In the genomic region with DNA sequence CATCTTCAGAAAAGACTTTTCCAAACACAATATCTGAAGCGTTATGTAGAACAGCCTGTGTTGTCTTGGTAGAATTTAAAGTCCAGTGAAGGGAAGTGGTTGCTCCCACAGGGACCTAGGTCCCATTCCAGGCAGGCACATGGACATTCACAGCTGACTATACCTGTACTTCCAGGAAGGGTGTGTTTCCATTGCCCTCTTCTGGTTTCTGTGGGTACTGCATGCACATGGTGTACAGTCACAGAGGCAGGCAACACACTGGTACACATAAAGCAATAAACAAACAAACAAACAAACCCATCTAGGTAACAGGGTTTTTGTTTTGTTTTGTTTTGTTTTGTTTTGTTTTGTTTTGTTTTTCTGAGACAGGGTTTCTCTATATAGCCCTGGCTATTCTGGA, we compare ENCODE assay signal across 10 mouse cellular contexts. TPM values are rescaled to one million over a fixed set of nuclear protein-coding genes. Genes with fewer than 3 reads are reported as not detected.
DNase-seq lines count a peak whose midpoint lies in the region; ATAC-seq and TF ChIP-seq lines count a peak whose summit lies in the region.
"Had no signal": no experiment of that assay in that cellular context is flagged by ENCODE, and none has a peak within 500 bp of the region (broad histone marks: within the 10 kb centered on the region; RNA-seq: fewer than 3 reads in every experiment).

No protein-coding gene starts in this region.

- H3K27ac ChIP-seq in cerebellum, adult 2 months (ENCODE audit: insufficient read depth, low read length) = no peak overlapping the region
- no peak overlapping the region for H3K27ac ChIP-seq in liver, embryonic 12.5 days
- no peak overlapping the region for H3K27ac ChIP-seq in heart, embryonic 12.5 days (ENCODE audit: poor library complexity, severe bottlenecking)

- TF ChIP-seq CTCF in cerebellum, adult 2 months (IDR thresholded peaks at IDR 0.05; ENCODE audit: borderline replicate concordance, insufficient read depth, low read depth, low read length) = peak; percentile 22; the same call in 1 of the 2 replicates

- no peak overlapping the region for H3K4me2 ChIP-seq in liver, embryonic 12.5 days
- no peak overlapping the region for H3K4me2 ChIP-seq in heart, embryonic 12.5 days

- no peaks in the 10 kb centered on the region for H3K36me3 ChIP-seq in liver, embryonic 12.5 days
- no peaks in the 10 kb centered on the region for H3K36me3 ChIP-seq in heart, embryonic 12.5 days

- DNase-seq in cerebellum, adult 2 months = no peak
- no peak for DNase-seq in cerebellum, adult 9-10 months
- peak; percentile 31 for DNase-seq in liver
- peak; percentile 32 for DNase-seq in adipocyte (ENCODE audit: low spot score)
- peak; percentile 3 for DNase-seq in naive thymus-derived CD4-positive, alpha-beta T cell, adult 2 months (ENCODE audit: low read depth)
- no peak for DNase-seq in ovary, postnatal 10 days (ENCODE audit: low spot score)
- DNase-seq: cerebellum, adult 11-12 months had no signal

- H3K9ac ChIP-seq in liver, embryonic 12.5 days = no peak overlapping the region
- no peak overlapping the region for H3K9ac ChIP-seq in heart, embryonic 12.5 days

- ATAC-seq in liver, embryonic 12.5 days = no peak
- ATAC-seq in heart, embryonic 12.5 days (ENCODE audit: insufficient number of reproducible peaks, low FRiP score) = no peak
- ATAC-seq: hindbrain, embryonic 16.5 days had no signal

- TF ChIP-seq POLR2A in cerebellum, adult 2 months (IDR thresholded peaks at IDR 0.05; ENCODE audit: borderline replicate concordance, insufficient read depth, low read length) = no peak

- no peaks in the 10 kb centered on the region for H3K27me3 ChIP-seq in cerebellum, adult 2 months (ENCODE audit: control insufficient read depth, insufficient read depth, low read length)
- H3K27me3 ChIP-seq in liver, embryonic 12.5 days (replicated peaks) = peaks cover 28% of the 10 kb centered on the region
- H3K27me3 ChIP-seq in heart, embryonic 12.5 days (replicated peaks) = 0 out of 2 replicates have a peak, but pooled peaks cover 14% of the 10 kb centered on the region

- WGBS in cerebellum, adult 2 months = 100% methylated on average over 1 of the region's 1 CpGs
- 83% methylated on average over 1 of the region's 1 CpGs for WGBS in liver, embryonic 12.5 days (ENCODE audit: insufficient replicate concordance)
- WGBS in heart, embryonic 12.5 days = 90% methylated on average over 1 of the region's 1 CpGs

- H3K4me3 ChIP-seq in cerebellum, adult 2 months (replicated peaks; ENCODE audit: insufficient read depth, low read depth, low read length) = no peak overlapping the region
- no peak overlapping the region for H3K4me3 ChIP-seq in liver, embryonic 12.5 days
- no peak overlapping the region for H3K4me3 ChIP-seq in heart, embryonic 12.5 days

- no peaks in the 10 kb centered on the region for H3K9me3 ChIP-seq in liver, embryonic 12.5 days (replicated peaks)
- H3K9me3 ChIP-seq in heart, embryonic 12.5 days (replicated peaks) = peaks cover 7% of the 10 kb centered on the region

- H3K4me1 ChIP-seq in cerebellum, adult 2 months (ENCODE audit: control insufficient read depth, insufficient read depth, low read length) = no peaks in the 10 kb centered on the region
- no peaks in the 10 kb centered on the region for H3K4me1 ChIP-seq in liver, embryonic 12.5 days
- no peaks in the 10 kb centered on the region for H3K4me1 ChIP-seq in heart, embryonic 12.5 days (replicated peaks)

RNA-seq across cellular contexts. Expression of gene Flt1, which starts 7.9 kb away (rescaled TPM):
- polyA plus RNA-seq in cerebellum, adult 2 months (2012; rRNA removed) = 21.4 and 24.7 TPM in 2 replicates
- 7.6 and 8.0 TPM in 2 replicates for polyA plus RNA-seq in liver, embryonic 12.5 days (2016; fragmentation: Nextera tagmentation; extraction: Ambion mirVana)
- polyA plus RNA-seq in heart, embryonic 12.5 days (2016; fragmentation: Nextera tagmentation; extraction: Ambion mirVana) = 27.8 and 30.4 TPM in 2 replicates

Comparison
In these comparisons a context has a peak if more than half of its experiments do, and no peak if none do; other contexts are left out.
1. DNase-seq: peak in liver (single experiment), adipocyte (single experiment) and naive thymus-derived CD4-positive, alpha-beta T cell, adult 2 months (single experiment); none in cerebellum, adult 2 months (0 of 2), cerebellum, adult 9-10 months (single experiment) and ovary, postnatal 10 days (single experiment).